In genomic region chr7:128474322-128474721, GRCm38 (mm10) we compare ENCODE assay signal across 8 mouse cellular contexts. TPM values are rescaled to one million over a fixed set of nuclear protein-coding genes. Genes with fewer than 3 reads are reported as not detected.
DNase-seq lines count a peak whose midpoint lies in the region; ATAC-seq lines count a peak whose summit lies in the region.

No protein-coding gene starts in this region.

- DNase-seq in thymus, postnatal 14 days = peak; percentile 26
- DNase-seq in thymus, adult 18-20 months = no peak
- peak; percentile 72 for DNase-seq in embryonic facial prominence, embryonic 10.5 days (ENCODE audit: low spot score)
- DNase-seq in heart, adult 11 months = peak; percentile 97
- peak; percentile 80 to 87 for DNase-seq in kidney, adult 8-10 months
- DNase-seq in limb, embryonic 11.5 days (ENCODE audit: low spot score) = peak; percentile 69
- DNase-seq in naive thymus-derived CD4-positive, alpha-beta T cell, adult 2 months (ENCODE audit: low read depth) = peak; percentile 37

- H3K9me3 ChIP-seq in embryonic facial prominence, embryonic 10.5 days = no peaks in the 10 kb centered on the region
- H3K9me3 ChIP-seq in limb, embryonic 11.5 days (ENCODE audit: control insufficient read depth, low read length) = no peaks in the 10 kb centered on the region
- H3K9me3 ChIP-seq in stomach, embryonic 16.5 days (replicated peaks; ENCODE audit: control insufficient read depth, low read length) = 0 out of 2 replicates have a peak, but pooled peaks cover 3% of the 10 kb centered on the region

- WGBS in embryonic facial prominence, embryonic 10.5 days = 34% methylated on average over 10 of the region's 10 CpGs
- WGBS in limb, embryonic 11.5 days = 39% methylated on average over 10 of the region's 10 CpGs
- 37% methylated on average over 10 of the region's 10 CpGs for WGBS in stomach, embryonic 16.5 days

- no peaks in the 10 kb centered on the region for H3K36me3 ChIP-seq in embryonic facial prominence, embryonic 10.5 days (replicated peaks)
- no peaks in the 10 kb centered on the region for H3K36me3 ChIP-seq in limb, embryonic 11.5 days (ENCODE audit: control insufficient read depth, insufficient read depth, low read length)
- H3K36me3 ChIP-seq in stomach, embryonic 16.5 days (ENCODE audit: control insufficient read depth, insufficient read depth, low read length) = no peaks in the 10 kb centered on the region

- H3K4me2 ChIP-seq in limb, embryonic 11.5 days (ENCODE audit: low read depth, severe bottlenecking) = 0 out of 2 replicates have a peak overlapping the region, but pooled peaks have one; percentile 12
- no peak overlapping the region for H3K4me2 ChIP-seq in stomach, embryonic 16.5 days (ENCODE audit: low read depth, low read length)

- H3K9ac ChIP-seq in limb, embryonic 11.5 days (ENCODE audit: low read length) = no peak overlapping the region
- no peak overlapping the region for H3K9ac ChIP-seq in stomach, embryonic 16.5 days (ENCODE audit: low read length)

- H3K4me1 ChIP-seq in embryonic facial prominence, embryonic 10.5 days = no peaks in the 10 kb centered on the region
- H3K4me1 ChIP-seq in limb, embryonic 11.5 days (ENCODE audit: control insufficient read depth, insufficient read depth, low read length) = no peaks in the 10 kb centered on the region
- no peaks in the 10 kb centered on the region for H3K4me1 ChIP-seq in stomach, embryonic 16.5 days (ENCODE audit: control insufficient read depth, insufficient read depth, low read length)

- no peak for ATAC-seq in limb, embryonic 11.5 days (ENCODE audit: insufficient number of reproducible peaks, low FRiP score, low TSS enrichment, low read depth)
- ATAC-seq in stomach, embryonic 16.5 days (ENCODE audit: insufficient read depth, low FRiP score) = peak; percentile 71

- no peak overlapping the region for H3K27ac ChIP-seq in embryonic facial prominence, embryonic 10.5 days (replicated peaks)
- H3K27ac ChIP-seq in limb, embryonic 11.5 days (replicated peaks; ENCODE audit: low read depth, low read length) = no peak overlapping the region
- H3K27ac ChIP-seq in stomach, embryonic 16.5 days (ENCODE audit: low read length) = no peak overlapping the region

- peak overlapping the region; percentile 31; the same call in 1 of the 2 replicates for H3K4me3 ChIP-seq in embryonic facial prominence, embryonic 10.5 days
- H3K4me3 ChIP-seq in limb, embryonic 11.5 days (ENCODE audit: low read depth, low read length) = no peak overlapping the region
- H3K4me3 ChIP-seq in stomach, embryonic 16.5 days (replicated peaks; ENCODE audit: low read length) = no peak overlapping the region

- no peaks in the 10 kb centered on the region for H3K27me3 ChIP-seq in embryonic facial prominence, embryonic 10.5 days (replicated peaks; ENCODE audit: low read depth, poor library complexity, severe bottlenecking)
- H3K27me3 ChIP-seq in limb, embryonic 11.5 days (ENCODE audit: control insufficient read depth, insufficient read depth, low read length) = no peaks in the 10 kb centered on the region
- no peaks in the 10 kb centered on the region for H3K27me3 ChIP-seq in stomach, embryonic 16.5 days (ENCODE audit: control insufficient read depth, insufficient read depth, low read length)

RNA-seq across cellular contexts. Expression of gene Tial1, which starts 12.8 kb away (rescaled TPM):
- polyA plus RNA-seq in embryonic facial prominence, embryonic 10.5 days (2016; fragmentation: Nextera tagmentation; extraction: Ambion mirVana) = 25.3 and 27.0 TPM in 2 replicates
- polyA plus RNA-seq in limb, embryonic 11.5 days (2014; fragmentation: Nextera tagmentation; extraction: Ambion mirVana) = 39.5 and 42.2 TPM in 2 replicates
- polyA plus RNA-seq in stomach, embryonic 16.5 days (2015; fragmentation: Nextera tagmentation; extraction: Ambion mirVana) = 20.8 and 24.4 TPM in 2 replicates

RNA-seq across cellular contexts. Expression of gene Bag3, which starts 49.1 kb away (rescaled TPM):
- 11.2 and 11.5 TPM in 2 replicates for polyA plus RNA-seq in embryonic facial prominence, embryonic 10.5 days (2016; fragmentation: Nextera tagmentation; extraction: Ambion mirVana)
- polyA plus RNA-seq in limb, embryonic 11.5 days (2014; fragmentation: Nextera tagmentation; extraction: Ambion mirVana) = 9.9 and 10.2 TPM in 2 replicates
- polyA plus RNA-seq in stomach, embryonic 16.5 days (2015; fragmentation: Nextera tagmentation; extraction: Ambion mirVana) = 17.4 and 20.8 TPM in 2 replicates

RNA-seq across cellular contexts. Expression of gene Rgs10, which starts 55.8 kb away (rescaled TPM):
- polyA plus RNA-seq in embryonic facial prominence, embryonic 10.5 days (2016; fragmentation: Nextera tagmentation; extraction: Ambion mirVana) = 4.1 and 8.2 TPM in 2 replicates
- 5.9 and 7.0 TPM in 2 replicates for polyA plus RNA-seq in limb, embryonic 11.5 days (2014; fragmentation: Nextera tagmentation; extraction: Ambion mirVana)
- 23.7 and 24.0 TPM in 2 replicates for polyA plus RNA-seq in stomach, embryonic 16.5 days (2015; fragmentation: Nextera tagmentation; extraction: Ambion mirVana)

Comparison
In these comparisons a context has a peak if more than half of its experiments do, and no peak if none do; other contexts are left out.
1. DNase-seq: peak in thymus, postnatal 14 days (single experiment), embryonic facial prominence, embryonic 10.5 days (single experiment), heart, adult 11 months (single experiment), kidney, adult 8-10 months (2 of 2), limb, embryonic 11.5 days (single experiment) and naive thymus-derived CD4-positive, alpha-beta T cell, adult 2 months (single experiment); none in thymus, adult 18-20 months (0 of 2).